Comparison of ENCODE assay signal across 14 mouse cellular contexts in genomic region chr9:40407876-40408275, GRCm38 (mm10).
A peak's percentile ranks its signal among the peaks of the same experiment; 100 is the strongest.
DNase-seq lines count a peak whose midpoint lies in the region; ATAC-seq lines count a peak whose summit lies in the region.
"Had no signal": no experiment of that assay in that cellular context is flagged by ENCODE, and none has a peak within 500 bp of the region (broad histone marks: within the 10 kb centered on the region; RNA-seq: fewer than 3 reads in every experiment).

No protein-coding gene starts in this region.

- DNase-seq in kidney, adult 11 months, result peak; percentile 55
- no peak for DNase-seq in kidney, adult 9 months
- peak; percentile 40 for DNase-seq in retina, postnatal 1 day
- no peak for DNase-seq in retina, embryonic 14.5 days (ENCODE audit: low spot score)
- DNase-seq in kidney, postnatal 14 days, result peak; percentile 66
- DNase-seq in layer of hippocampus, adult 8-10 months (ENCODE audit: low spot score in 2 of 2), result no peak
- no peak for DNase-seq in adrenal gland, adult 8-10 months
- no peak for DNase-seq in liver, embryonic 11.5 days (ENCODE audit: low spot score)
- DNase-seq: cerebellum, adult 11-12 months; cerebellum, postnatal 36 days; thymus, postnatal 4 days had no signal

- no peak overlapping the region for H3K4me3 ChIP-seq in liver, embryonic 11.5 days (ENCODE audit: low read depth, low read length)
- H3K4me3 ChIP-seq: forebrain, embryonic 13.5 days; megakaryocyte, embryonic 14.5 days had no signal

- no peak overlapping the region for H3K4me2 ChIP-seq in liver, embryonic 11.5 days
- H3K4me2 ChIP-seq: forebrain, embryonic 13.5 days; heart, embryonic 11.5 days had no signal

- no peaks in the 10 kb centered on the region for H3K4me1 ChIP-seq in liver, embryonic 11.5 days (replicated peaks; ENCODE audit: control insufficient read depth, insufficient read depth, low read length)

- H3K27ac ChIP-seq in liver, embryonic 11.5 days (ENCODE audit: low read depth, low read length), result no peak overlapping the region
- H3K27ac ChIP-seq: forebrain, embryonic 13.5 days had no signal

- H3K27me3 ChIP-seq in liver, embryonic 11.5 days (replicated peaks; ENCODE audit: control insufficient read depth, insufficient read depth, low read length), result no peaks in the 10 kb centered on the region
- H3K27me3 ChIP-seq: forebrain, embryonic 13.5 days; megakaryocyte, embryonic 14.5 days had no signal

- no peaks in the 10 kb centered on the region for H3K9me3 ChIP-seq in liver, embryonic 11.5 days (ENCODE audit: control insufficient read depth, low read length)
- H3K9me3 ChIP-seq: forebrain, embryonic 13.5 days; megakaryocyte, embryonic 14.5 days had no signal

- H3K9ac ChIP-seq in liver, embryonic 11.5 days (ENCODE audit: low read depth, low read length), result no peak overlapping the region
- H3K9ac ChIP-seq: forebrain, embryonic 13.5 days had no signal

- no peaks in the 10 kb centered on the region; the same call in 1 of the 2 replicates for H3K36me3 ChIP-seq in liver, embryonic 11.5 days (ENCODE audit: control insufficient read depth, insufficient read depth, low read length)

- 77% methylated on average over 5 of the region's 5 CpGs for WGBS in liver, embryonic 11.5 days

- no peak for ATAC-seq in liver, embryonic 11.5 days (replicated peaks; ENCODE audit: low FRiP score)
- ATAC-seq: forebrain, embryonic 13.5 days had no signal

Comparison
In these comparisons a context has a peak if more than half of its experiments do, and no peak if none do; other contexts are left out.
1. DNase-seq: peak in kidney, adult 11 months (single experiment), retina, postnatal 1 day (single experiment) and kidney, postnatal 14 days (single experiment); none in kidney, adult 9 months (single experiment), retina, embryonic 14.5 days (single experiment), layer of hippocampus, adult 8-10 months (0 of 2), adrenal gland, adult 8-10 months (single experiment) and liver, embryonic 11.5 days (single experiment).